Mouse (Mus musculus) retina, postnatal 1 day (tissue): ENCODE results near the gene Josd2.

Experiments
- DNase-seq: peaks from one replicate; pipeline ENCODE4 v3.0.0-alpha.2; 2012

Josd2 gene

GRCm38 (mm10) chr7:44446070-44446855 lies 21.5 kb upstream of the Josd2 start:
- DNase-seq: no peak

DNA sequence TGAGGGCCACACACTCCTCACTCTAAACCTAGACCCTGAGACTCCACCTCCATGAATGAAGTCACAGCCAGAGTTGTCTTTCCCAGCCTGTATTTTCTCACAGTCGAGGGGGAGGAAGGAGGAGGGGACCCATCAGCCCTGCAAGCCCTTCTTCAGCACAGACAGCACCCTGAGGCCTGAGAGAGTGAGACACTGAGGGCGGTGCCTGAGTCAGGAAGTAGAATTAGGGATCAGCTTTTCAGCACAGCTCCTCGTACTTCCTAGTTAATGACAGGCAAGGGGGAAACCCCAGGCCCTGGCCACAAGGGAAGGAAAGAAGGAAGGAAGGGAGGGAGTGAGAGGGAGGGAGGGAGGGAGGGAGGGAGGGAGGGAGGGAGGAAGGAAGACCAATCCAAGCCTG lies 14.5 kb upstream of the Josd2 start:
- no peak for DNase-seq

DNA sequence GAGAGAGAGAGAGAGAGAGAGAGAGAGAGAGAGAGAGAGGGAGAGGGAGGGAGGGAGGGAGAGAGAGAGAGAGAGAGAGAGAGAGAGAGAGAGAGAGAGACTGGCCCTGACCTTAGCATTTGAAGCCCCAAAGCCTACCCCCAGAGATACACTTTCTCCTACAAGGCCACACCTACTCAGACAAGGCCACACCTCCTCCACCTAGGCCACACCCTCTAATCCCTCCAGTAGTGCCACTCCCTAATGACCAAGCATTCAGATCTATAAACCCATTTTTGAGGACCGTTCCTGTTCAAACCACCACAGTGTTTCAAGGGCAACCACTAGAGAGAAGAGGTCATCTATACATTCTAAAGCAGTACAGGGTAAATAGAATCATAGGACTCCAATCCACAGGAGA lies 11.5 kb upstream of the Josd2 start:
- DNase-seq: no peak

DNA sequence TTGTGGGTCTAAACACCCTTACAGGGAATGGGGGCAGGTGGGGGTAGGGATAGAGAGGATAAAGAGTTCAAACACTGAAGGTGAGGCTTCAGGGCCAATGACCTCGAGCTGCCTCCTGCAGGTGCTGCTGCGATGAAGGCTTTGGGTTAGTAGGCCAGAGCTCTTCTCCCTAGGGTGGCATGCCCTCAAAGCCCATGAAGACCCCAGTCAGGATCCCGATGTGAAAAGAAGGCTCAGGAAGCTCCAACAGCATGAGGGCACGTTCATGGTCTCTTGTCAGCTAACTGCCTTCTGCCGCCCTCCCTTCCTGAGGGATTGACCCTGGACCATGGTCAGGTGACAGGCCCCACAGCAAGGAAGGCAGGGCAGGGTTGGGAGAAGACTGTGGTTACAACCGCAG lies 7.7 kb upstream of the Josd2 start:
- no peak for DNase-seq

- DNase-seq: no peak
These were observed 6.8 kb upstream of the Josd2 start for GRCm38 (mm10) chr7:44460767-44461502.

DNA sequence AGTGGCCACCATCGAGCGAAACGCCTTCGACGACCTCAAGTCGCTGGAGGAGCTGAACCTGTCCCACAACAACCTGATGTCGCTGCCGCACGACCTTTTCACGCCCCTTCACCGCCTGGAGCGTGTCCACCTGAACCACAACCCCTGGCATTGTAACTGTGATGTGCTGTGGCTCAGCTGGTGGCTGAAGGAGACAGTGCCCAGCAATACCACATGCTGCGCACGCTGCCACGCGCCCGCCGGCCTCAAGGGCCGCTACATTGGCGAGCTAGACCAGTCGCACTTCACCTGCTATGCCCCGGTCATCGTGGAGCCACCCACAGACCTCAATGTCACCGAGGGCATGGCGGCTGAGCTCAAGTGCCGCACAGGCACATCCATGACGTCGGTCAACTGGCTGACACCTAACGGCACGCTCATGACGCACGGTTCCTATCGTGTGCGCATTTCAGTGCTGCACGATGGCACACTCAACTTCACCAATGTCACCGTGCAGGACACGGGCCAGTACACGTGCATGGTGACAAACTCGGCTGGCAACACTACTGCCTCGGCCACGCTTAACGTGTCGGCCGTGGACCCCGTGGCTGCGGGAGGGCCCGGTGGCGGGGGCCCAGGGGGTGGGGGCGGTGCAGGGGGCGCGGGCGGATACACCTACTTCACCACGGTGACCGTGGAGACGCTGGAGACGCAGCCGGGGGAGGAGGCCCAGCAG lies 6.1 kb upstream of the Josd2 start:
- no peak for DNase-seq

DNA sequence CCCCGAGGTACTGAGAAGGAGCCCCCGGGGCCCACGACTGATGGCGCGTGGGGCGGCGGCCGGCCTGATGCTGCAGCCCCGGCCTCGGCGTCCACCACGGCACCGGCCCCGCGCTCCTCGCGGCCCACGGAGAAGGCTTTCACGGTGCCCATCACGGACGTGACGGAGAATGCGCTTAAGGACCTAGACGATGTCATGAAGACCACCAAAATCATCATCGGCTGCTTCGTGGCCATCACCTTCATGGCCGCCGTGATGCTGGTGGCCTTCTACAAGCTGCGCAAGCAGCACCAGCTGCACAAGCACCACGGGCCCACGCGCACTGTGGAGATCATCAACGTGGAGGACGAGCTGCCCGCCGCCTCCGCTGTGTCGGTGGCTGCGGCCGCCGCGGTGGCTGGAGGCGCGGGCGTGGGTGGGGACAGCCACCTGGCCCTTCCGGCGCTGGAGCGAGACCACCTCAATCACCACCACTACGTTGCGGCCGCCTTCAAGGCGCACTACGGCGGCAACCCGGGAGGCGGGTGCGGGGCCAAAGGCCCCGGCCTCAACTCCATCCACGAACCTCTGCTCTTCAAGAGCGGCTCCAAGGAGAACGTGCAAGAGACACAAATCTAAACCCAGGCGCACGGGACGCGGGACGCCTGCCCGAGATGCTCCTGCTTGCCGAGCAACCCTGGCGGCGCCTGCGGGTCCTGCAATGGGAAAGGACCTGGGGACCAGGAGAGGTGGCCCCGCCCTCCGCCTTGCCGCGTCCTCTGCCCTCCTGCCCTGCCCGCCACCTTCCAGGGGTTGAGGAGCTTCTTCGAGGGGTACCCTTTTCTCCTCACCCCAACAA lies 5.3 kb upstream of the Josd2 start:
- DNase-seq: no peak

- DNase-seq: no peak
These were observed 4.7 kb upstream of the Josd2 start for GRCm38 (mm10) chr7:44463056-44463425.

DNA sequence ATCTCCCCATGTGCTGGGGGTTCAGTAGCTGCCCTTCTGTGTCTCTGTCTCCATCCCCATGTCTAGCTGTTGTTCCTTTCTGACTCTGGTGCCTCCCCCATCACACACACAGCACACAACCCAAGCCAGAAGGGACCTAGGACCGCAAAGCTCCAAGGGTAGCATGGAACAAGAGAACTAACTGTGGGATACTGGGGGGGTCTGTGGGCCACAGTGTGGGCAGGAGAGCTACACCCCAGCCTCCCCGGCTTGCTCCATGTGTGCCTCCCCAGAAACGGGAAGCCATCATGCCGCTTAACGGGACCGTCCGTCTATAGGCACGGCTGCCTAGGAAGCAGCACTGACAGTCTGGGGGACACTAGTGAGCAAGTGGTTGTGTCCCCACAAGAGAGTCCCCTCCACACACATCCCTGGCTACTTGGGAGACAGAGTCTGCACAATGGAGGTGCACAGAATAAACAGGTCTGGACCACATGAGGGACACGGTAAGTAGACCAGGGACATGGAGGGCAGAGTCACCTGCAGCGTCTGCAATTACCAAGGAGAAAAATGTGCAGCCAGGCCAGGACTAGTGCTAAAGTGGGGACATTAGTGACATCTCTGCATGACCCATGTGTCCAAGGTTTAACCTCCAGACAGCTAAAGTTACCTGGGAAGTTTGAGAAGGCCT lies 4.1 kb upstream of the Josd2 start:
- no peak for DNase-seq

DNA sequence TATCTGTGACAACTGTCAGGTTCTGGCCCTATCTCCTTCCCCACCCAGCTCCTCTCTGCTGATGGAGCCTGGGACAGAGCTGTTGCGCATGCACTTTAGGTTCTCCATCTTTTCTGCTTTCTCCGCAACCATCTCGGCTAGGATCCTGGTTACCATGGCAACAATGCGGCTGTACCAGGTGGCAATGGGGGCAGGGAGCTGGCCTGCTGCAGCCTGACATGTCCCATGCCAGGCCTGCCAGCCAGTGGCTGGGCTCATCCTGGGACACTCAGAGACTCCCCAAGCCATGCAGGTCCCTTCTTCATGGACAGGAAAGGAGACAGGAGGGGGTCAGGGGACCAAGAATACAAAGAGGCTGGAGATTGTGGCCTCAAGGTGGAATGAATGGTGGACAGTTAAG lies 3.3 kb upstream of the Josd2 start:
- peak; percentile 65 for DNase-seq

- DNase-seq: no peak
These were observed 2.7 kb upstream of the Josd2 start, which contains the start of gene Aspdh for GRCm38 (mm10) chr7:44465111-44465510. Gene Aspdh, plus strand, starts transcription at chr7:44465391.

DNA sequence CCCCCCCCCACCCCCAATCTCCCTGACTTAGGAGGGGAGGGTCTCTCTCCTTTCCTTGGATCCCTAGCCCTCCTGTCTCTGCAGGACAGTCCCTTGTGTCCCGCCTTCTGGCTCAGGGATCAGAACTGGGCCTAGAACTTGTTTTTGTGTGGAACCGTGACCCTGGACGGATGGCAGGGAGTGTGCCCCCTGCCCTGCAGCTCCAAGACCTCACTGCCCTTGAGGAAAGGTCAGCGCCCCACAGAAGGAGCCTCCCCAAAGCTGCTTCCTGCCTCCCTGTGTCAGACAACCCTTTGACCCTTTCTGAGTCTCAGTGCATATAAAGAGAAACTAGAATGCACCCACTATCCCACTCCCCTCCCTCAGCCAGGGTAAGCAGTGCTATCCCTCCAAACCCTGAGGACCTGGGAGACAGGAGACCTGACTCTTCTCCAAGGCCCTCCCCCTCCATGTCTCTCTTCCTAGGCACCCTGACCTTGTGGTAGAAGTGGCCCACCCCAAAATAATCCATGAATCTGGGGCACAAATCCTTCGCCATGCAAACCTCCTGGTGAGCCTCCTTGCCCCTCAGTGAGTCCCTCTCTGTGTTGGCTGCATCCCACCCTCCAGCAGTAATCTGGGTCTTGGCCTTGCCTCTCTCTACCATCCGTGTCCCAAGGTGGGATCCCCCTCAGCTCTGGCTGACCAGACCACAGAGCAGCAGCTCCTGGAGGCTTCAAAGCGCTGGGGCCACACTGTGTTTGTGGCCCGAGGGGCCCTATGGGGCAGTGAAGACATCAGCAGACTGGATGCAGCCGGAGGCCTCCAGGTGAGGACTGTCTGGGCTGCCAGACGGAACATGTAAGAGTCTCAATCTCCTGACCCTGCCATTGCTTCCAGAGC lies 1.5 kb upstream of the Josd2 start:
- no peak for DNase-seq

DNA sequence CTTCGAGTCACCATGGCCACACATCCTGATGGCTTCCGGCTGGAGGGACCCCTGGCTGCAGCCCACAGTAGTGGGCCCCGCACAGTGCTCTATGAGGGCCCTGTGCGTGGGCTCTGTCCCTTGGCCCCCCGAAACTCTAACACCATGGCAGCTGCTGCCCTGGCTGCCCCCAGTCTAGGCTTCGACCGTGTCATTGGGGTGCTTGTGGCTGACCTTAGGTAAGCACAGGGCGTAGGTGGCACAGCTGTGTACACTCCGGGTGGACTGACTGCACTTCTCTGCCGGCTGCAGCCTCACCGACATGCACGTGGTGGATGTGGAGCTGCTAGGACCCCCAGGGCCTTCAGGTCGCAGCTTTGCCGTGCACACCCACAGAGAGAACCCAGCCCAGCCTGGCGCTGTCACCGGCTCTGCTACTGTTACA lies 880 bp upstream of the Josd2 start:
- DNase-seq: no peak

- DNase-seq: no peak
These were observed 985 bp downstream of the Josd2 start for GRCm38 (mm10) chr7:44468644-44469285.

DNA sequence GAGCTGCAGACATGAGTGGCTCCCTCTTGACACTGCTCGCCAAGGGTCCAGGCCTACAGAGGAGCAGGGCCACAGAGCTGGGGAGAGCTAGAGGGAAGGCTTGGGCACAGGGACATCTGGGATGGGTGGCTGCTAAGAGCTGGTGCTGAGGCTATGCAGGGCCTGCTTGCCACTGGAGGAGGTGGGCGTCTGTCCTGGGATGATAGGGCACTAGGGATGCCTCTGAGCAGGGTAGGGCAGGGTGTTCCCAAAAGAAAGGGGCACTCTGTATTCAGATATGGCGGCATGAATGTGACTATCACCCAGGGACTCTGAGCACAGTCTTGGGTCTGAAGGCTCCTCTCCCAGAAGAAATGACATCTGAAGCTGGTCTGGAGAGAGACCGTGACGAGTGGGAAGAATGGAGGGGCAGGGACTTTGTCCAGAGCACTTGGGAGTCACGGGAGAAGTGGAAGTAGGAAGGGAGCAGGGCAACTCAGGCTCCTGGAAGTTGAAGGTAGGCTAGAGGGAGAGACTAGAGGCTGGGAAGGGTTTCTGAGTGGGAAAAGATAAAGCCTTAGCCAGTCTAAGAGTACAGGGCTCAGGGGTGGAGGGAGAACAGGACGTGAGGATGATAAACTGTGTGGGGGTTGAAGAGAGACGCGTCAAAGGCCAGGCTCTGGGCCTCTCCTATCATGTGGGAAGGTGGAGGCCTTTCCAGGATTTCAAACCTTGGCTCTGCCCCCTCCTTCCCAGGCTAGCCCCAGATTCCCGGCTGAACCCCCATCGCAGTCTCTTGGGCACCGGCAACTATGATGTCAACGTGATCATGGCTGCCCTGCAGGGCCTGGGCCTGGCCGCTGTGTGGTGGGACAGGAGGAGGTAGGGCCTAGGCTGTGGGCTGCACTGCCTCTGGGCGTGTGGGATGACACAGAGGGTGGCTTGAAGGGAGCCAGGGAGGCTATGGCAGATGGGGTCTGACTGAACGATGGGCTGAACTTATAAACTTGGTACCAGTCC lies 2.2 kb downstream of the Josd2 start:
- DNase-seq: no peak

DNA sequence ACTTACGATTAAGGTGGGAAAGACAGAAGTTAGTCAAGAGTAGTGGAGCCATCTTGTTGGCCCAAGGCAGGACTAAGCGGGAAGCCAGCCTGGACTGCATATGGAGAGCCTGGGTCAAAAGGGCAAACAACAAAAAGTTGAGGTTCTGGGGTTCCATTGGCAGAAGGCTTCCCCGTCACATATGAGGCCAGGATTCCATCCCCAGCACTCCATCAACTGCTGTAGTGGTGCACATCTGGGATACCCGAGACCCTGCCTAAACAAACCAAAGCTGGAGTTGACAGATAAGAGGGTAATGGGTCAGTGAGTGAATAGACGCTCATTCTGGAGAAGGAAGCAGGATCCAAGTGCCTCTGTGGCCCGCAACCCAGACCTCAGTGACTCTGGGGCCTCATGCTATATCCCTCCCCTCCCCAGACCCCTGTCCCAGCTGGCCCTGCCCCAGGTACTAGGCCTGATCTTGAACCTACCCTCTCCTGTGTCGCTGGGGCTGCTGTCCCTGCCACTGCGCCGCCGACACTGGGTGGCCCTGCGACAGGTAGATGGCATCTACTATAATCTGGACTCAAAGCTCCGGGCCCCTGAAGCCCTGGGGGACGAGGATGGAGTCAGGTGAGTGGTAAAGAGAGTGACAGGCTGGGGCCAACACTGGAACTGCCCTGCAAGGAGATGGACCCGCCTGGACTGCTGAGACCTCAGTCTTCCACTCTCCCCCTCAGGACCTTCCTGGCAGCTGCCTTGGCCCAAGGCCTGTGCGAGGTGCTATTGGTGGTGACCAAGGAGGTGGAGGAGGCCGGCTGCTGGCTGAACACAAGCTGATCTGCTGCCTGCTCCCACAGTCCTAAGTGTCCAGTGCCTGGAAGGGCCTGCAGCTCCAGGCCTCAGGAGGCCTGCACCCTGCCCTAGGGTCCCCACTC lies 3.2 kb downstream of the Josd2 start:
- no peak for DNase-seq

DNA sequence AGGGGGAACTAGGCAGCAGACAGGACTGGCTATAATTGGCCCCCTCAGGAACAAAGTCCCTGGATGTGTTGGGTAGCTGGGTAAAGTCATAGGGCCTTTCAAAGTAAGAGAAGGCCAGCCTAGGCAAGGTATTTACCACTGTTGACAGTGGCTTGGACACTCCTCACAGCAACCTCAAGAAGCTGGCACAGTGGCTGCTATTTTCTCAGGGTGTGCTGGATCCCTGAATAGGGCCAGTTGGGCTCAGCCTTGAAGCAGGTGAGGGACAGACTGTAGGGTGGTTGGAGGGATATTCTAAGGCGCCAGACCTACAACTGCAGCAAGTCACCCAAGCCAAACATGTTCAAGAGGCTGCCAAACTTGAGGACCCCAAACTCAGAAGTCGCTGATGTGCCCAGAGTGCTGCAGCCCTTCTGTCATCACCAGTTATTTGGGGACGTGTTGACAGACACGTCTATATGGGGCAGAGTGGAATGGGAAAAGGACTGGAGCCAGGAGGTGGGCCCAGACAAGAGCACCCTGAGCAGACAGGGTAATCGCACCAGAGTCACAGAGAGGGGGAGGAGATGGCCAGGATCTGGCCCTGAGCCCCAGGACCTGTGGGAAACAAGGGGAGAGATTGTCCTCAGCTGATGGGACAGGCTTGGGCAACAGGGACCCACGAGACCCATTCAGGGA lies 4.2 kb downstream of the Josd2 start:
- peak; percentile 33 for DNase-seq

DNA sequence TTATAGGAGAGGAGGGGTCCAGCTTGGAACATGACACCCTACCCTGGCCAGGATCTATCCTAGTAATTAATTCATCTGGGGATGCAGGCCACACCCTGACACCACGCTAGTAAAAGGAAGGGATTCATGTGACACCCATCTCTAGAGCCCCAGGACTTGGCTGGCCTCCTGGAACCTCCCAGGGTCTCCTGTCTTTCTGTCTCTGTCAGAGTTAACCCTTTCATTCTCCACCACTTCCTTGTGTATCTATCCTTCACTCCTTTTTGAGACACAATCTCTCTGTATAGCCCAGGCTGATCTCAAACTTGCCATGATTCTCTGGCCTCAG lies 4.7 kb downstream of the Josd2 start:
- DNase-seq: no peak
